Mouse (Mus musculus) NIH3T3 (cell line): ENCODE results near the gene Gm28053.
A peak's percentile ranks its signal among the peaks of the same experiment; 100 is the strongest.

Experiments used
- DNase-seq: peaks from one replicate; pipeline ENCODE4 v3.0.0-alpha.2; 2012; ENCODE audit warnings: low read depth

The Gm28053 gene

DNA sequence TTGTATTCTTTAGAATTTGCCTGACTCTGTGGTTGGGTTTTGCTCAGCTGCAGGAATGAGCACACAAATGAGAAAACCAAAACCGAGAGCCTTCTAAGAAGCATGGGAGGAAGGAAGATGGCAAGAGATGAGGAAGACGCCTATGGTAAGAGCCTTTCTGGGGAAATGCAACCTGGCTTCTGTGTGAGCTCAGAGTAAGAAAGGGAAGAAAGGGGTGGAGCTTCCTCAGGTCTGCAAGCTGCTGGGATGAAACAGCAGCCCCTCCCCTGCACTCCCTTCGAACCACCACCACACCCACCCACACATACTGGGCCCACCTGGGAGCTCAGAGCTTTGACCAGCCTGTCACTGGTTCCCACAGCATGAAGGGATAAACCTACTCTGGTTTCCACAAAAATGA lies 22.9 kb downstream of the Gm28053 start:
- no peak for DNase-seq

- no peak for DNase-seq
Measured at GRCm38 (mm10) chr6:48741711-48742206, 23.4 kb downstream of the Gm28053 start.

DNA sequence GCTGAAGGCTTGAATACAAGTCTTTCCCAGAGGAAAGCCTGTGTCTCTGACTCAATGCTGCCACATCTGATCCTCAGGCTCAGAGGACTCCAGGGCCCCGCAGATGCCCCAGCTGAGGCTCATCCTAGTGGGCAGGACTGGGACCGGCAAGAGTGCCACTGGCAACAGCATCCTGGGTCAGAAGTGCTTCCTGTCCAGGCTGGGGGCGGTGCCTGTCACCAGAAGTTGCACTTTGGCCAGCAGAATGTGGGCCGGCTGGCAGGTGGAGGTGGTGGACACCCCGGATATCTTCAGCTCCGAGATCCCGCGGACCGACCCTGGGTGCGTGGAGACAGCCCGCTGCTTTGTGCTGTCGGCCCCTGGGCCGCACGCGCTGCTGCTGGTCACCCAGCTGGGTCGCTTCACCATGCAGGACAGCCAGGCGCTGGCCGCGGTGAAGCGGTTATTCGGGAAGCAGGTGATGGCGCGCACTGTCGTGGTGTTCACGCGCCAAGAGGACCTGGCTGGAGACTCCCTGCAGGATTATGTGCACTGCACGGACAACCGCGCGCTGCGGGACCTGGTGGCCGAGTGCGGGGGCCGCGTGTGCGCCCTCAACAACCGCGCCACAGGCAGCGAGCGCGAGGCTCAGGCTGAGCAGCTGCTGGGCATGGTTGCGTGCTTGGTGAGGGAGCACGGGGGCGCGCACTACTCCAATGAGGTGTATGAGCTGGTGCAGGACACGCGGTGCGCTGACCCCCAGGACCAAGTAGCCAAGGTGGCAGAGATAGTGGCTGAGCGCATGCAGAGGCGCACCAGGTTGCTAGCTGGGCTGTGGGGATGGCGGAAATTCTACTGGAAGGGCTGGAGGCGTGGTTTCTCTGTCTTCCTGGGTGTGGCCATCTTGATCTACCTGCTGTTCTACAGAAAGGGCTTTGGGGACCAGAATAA lies 24.3 kb downstream of the Gm28053 start:
- no peak for DNase-seq

GRCm38 (mm10) chr6:48745490-48745889 lies 27.1 kb downstream of the Gm28053 start:
- no peak for DNase-seq

DNA sequence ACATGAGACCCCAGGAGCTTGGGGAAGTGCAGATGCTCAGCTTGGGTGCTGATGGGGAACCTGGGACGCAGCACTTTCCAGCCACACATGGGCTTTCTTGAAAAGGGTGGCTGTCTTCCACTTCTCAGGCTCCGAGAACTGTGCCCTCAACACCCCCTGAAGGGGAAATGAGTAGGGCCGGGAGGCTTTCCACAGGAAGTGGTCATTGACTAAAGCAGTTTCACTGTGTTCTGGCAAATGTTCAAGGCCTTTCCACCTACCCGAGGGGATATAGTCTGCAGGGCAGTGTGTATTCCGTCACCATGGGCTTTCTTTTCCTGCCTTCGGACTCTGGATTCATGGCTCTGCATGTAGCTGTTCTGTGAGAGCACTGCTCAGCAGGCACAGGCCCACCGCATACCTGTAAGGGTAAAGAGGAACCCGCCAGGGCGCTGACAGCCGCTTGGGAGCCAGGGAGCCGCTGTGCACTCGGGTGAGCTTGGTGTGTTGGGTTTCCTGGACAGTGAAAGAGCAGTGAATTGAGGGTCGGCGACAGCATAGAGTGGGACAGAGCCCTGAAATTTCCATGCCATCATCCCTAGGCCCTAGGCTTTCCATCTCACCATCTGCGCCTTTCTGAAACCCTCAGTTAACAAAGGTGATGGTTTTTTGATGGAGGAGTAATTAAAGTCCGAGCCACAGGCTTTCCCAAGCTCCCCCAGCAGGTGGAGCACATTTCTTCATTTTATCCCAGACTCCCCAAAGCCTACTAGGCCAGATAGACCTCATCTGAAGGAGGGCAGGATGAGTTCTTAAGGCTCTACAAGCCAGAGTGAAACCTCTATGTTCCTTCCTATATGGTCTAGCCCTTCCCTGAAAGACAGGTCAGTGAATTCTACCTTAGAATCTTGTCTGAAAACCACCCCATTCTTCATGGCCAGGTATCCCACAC lies 27.8 kb downstream of the Gm28053 start, which contains the start of gene Gimap5:
Gene Gimap5 (plus strand): TSS at position 239 of the 931 bp plus-strand sequence.
- DNase-seq = peak; percentile 50

DNA sequence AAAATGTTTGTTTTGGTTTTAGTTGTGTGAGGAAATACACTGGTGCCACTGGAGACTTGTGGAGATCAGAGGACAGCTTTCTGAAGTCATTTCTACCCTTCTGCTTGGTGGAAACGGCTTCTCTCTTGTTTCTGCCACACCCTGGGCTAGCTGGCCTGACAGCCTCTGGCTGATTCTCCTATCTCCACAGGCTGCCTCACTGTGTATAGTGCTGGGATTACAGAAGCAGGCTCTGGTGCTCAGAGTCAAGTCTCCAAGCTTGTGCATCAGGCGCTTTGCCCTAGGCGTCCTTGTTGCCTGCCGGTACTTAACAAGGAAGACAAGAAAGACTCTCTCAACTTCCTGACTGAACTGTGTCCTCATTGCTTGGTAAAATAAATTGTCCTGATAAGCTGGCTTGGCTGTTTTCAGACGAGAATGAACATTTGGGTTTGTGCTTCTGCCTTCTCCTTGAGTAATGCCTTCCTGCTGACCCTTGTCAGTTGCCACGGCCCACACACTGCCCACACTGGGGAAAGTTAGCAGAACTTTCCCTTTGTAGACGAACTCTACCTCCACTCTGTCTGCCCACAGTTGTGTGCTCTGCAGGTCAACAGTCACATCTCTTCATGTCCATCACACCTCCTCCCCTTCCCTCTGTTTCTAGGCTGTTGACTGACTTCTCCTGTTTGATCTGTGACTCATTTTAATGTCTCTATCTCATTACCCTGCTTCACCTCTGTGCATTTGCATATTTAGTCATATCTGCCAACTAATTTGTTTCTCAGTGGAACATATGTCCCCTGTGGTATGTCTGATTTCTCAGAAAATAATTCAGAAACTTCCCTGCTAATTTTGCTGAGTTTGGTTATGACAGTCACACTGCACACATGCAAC lies 28.9 kb downstream of the Gm28053 start:
- DNase-seq = no peak

- no peak for DNase-seq
Measured at GRCm38 (mm10) chr6:48763567-48764270, 45.3 kb downstream of the Gm28053 start.

DNA sequence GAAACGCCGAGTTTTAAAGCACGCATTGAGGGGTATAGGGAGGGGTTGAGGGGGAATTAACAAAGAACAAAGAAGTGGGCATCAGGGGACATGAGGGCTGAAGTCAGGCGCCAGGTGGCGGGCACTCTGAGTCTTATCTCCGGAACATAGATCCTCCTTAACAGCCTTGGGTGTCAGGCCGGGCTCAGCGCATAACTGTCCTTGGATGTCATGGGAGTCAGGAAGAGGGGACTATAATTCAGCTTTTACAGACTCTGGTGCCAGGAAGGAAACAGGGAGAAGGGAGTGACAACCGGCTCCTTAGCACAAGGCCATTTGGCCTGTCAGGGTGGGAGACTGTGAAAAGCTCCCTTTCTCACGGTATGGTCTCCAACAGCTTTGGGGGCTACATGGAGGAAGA lies 46.1 kb downstream of the Gm28053 start:
- DNase-seq = no peak

DNA sequence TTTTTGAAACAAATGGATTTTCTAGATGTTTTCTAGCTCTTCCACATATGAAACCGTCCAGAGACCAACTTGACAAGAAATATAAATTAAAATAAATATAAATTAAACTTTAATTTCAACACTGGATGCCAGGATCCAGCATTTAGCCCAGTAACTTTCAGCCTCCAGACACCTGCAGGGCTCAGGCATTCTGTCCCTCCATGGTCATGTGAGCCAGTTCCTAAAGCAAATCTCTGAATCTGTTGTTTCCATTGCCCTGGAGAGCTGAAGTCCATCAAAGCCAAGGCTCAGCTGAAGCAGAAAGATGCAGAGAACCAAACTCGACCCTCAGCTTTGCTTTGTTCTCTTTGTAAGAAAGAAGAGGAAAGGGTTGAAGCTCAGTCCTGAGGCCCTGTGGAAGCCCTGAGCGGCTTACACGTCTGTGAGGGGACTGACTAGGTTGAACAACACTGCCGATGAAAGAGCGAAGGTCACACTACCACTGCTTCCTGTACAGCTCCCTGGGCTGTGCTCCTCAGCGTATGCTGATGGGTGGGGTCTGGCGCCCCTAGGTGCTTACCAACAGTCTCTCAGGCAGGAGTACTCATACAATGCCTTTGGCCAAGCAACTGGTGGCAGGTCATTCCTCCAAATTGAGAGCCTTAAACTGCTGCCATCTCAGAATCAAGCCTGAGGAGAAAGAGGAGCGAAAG lies 49.9 kb downstream of the Gm28053 start:
- no peak for DNase-seq

DNA sequence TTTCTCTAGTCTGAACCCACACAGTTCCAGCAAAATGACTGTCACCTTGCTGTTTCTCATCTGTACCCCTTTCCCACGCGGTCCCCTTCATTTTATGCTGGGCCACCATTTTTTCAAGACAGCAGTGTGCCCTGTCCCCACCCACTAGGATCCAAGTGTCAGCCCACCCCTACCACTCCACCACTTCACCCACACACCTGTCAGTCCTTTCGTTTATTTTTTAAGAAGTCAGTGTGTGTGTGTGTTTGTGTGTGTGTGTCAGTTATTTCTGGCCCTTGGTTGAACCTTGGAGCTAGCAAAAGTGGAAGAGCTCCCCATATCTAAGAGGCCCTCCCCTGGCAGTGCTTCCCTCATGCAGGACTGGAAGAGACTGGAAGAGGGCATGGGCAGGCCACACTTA lies 50.5 kb downstream of the Gm28053 start:
- no peak for DNase-seq

DNA sequence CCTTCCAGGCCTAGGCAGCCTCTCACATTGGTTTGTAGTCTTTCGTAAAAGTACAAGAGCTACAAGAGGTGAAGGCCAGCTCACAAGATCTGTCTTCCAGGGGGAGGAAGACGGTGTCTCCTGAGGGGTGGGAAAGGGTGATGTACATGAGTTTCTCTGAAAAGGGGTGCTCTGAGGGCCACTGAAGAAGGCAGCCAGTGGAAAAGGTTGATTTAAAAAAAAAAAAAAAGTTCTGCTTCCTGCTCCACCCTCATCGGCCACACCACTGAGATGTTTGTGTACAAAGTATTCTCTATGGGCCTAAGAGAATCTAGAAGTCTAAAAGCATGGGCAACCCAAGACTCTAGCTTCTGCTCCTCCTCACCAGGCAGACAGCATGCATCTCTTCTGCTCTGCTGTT lies 52.3 kb downstream of the Gm28053 start, which contains the start of gene Gimap3:
Gene Gimap3 (minus strand): TSS at position 156 of the 400 bp plus-strand sequence.
- no peak for DNase-seq

DNA sequence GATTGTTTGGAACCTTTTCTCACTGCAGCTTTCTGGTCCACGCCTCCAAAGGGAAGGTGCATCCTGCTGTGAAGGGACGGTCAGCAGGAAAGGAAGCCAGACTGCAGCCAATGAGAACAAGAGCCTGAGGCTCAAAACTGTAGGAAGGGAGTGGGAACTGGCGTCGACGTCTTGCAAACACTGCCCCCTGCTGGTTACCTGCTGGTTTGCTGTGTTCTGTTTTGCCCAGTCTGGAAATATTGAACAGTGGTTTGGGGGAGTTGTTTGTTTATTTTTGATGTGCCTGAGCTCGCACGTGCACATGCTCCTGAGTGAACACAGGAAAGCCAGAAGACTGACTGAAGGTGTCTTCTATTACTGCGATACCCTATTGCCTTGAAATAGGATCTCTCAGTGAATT lies 53.6 kb downstream of the Gm28053 start:
- DNase-seq = peak; percentile 87

DNA sequence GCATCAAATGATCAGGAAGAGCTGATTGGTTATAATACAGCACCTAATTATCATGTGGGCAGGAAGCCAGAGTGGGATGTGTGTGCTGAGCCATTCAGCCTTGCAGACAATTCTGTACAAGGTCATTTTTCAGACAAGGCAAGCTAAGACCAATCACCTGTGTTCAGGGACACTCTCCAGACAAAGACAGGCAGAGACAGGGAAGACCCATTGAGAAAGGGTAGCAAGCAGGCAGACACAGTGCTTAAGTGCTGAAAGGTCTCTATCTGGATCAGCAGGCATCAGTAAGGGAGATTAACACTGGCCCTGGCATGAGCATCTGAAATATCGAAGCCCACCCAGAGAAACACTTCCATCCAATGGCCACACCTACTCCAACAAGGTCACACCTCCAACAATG lies 66.0 kb downstream of the Gm28053 start:
- DNase-seq = no peak

DNA sequence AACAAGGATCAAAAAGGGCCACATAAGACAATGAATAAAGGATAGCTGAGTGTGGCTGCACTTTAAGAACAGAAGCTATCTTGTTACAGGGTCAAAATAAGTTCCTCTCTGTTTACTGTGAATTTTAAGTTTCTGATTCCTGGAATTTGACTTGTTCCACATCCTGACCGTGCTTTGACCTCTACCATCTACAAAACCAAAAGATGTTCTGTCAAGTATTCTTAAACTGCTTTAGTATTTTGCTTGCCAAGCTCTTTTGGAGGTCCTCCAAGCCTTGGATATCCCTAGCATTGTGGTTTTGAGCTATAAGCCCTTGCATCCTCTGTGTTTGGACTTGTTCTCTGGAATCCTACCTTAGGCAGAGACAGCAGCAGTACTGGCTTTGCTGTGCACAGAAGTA lies 66.8 kb downstream of the Gm28053 start:
- DNase-seq = peak; percentile 37

GRCm38 (mm10) chr6:48785601-48786000 lies 67.2 kb downstream of the Gm28053 start:
- no peak for DNase-seq

GRCm38 (mm10) chr6:48787867-48788266 lies 69.5 kb downstream of the Gm28053 start:
- DNase-seq = no peak

- DNase-seq = no peak
Measured at GRCm38 (mm10) chr6:48801897-48802296, 83.5 kb downstream of the Gm28053 start.
